Mouse (Mus musculus): ENCODE data around the gene Atrnl1. TPM values are rescaled to one million over a fixed set of nuclear protein-coding genes. Genes with fewer than 3 reads are reported as not detected.

The Atrnl1 gene
- polyA plus RNA-seq, 1 experiment = 0.25 TPM

DNA sequence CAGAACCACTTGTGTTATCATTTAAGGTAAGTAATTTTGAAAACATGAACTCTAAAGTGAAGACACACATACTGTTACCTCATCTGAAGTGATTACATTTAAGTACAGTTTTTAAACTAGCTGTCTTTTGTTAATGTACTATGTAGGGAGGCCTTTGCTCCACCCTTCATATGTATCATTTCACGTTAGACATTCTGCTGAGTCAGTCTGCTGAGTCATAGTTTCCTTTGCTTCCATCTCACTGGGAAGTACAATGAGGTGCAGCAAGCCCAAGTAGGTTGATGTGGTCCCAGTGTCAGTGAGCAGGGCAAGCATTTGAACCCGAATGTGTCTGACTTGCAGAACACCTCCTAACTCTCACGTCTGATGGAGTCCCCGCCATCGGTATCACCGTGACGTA lies 271.1 kb downstream of the Atrnl1 start:
- Histone ChIP-seq H3K4me3 (replicated peaks) (peak overlapping the region; percentile 43), H3K4me1 (peaks cover 20% of the 10 kb centered on the region), H3K27me3 (replicated peaks) (no peaks in the 10 kb centered on the region), H3K9me3 (no peaks in the 10 kb centered on the region), H3K36me3 (replicated peaks; ENCODE audit: low read length) (no peaks in the 10 kb centered on the region)
- TF ChIP-seq GATA1 (IDR thresholded peaks at IDR 0.05; ENCODE audit: borderline replicate concordance, low read length) (no peak), FLI1 (IDR thresholded peaks at IDR 0.05; ENCODE audit: low read length) (no peak)

DNA sequence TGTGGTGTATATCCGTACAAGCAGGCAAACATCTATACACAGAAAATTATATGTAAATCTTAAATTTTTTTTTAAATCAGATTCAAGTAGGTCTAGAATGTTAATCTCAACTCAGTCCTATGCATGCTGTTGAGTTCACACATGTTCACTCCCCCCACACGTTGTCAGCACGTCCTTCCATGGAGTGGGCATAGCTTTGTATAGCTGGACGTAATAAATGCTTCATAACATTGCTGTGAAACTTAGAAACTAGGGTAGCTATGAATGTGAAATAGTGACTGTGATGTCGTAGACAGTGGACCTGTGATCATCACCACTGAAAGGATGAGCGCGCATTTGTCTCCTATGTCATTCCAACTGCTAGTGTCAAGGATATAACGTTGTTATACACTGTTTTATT lies 278.0 kb downstream of the Atrnl1 start:
- Histone ChIP-seq H3K27me3 (replicated peaks) (no peaks in the 10 kb centered on the region), H3K4me3 (replicated peaks) (no peak overlapping the region), H3K9me3 (no peaks in the 10 kb centered on the region), H3K4me1 (no peaks in the 10 kb centered on the region), H3K36me3 (replicated peaks; ENCODE audit: low read length) (no peaks in the 10 kb centered on the region)
- no peak for TF ChIP-seq FLI1 (IDR thresholded peaks at IDR 0.05; ENCODE audit: low read length)
- no peak for TF ChIP-seq GATA1 (IDR thresholded peaks at IDR 0.05; ENCODE audit: borderline replicate concordance, low read length)

GRCm38 (mm10) chr19:57889741-57890140 lies 278.9 kb downstream of the Atrnl1 start:
- Histone ChIP-seq H3K9me3 (no peaks in the 10 kb centered on the region), H3K36me3 (replicated peaks; ENCODE audit: low read length) (no peaks in the 10 kb centered on the region), H3K4me1 (no peaks in the 10 kb centered on the region), H3K27me3 (replicated peaks) (no peaks in the 10 kb centered on the region), H3K4me3 (replicated peaks) (no peak overlapping the region)
- TF ChIP-seq GATA1 (IDR thresholded peaks at IDR 0.05; ENCODE audit: borderline replicate concordance, low read length) (no peak), FLI1 (IDR thresholded peaks at IDR 0.05; ENCODE audit: low read length) (no peak)

DNA sequence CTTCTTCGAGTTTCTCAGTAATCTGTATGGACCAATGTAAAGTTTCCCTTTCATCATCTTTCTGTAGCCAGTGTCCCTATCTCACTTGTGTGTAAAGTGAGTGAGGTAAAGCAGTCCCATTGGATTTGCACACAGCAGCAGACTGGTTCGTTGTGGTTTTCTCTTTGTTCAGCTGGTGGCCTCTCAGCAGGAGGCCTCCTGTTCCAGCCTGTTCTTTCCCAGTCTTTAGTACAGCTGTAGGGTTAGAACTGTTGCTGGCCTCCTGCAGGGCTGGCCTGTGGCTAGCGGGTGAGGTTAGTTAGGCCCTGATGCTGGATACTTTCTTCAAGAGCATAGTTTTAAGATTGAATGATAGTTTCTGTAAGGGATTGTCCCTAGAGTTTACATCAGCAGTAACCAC lies 280.1 kb downstream of the Atrnl1 start:
- Histone ChIP-seq H3K9me3 (no peaks in the 10 kb centered on the region), H3K36me3 (replicated peaks; ENCODE audit: low read length) (no peaks in the 10 kb centered on the region), H3K27me3 (replicated peaks) (no peaks in the 10 kb centered on the region), H3K4me1 (no peaks in the 10 kb centered on the region), H3K4me3 (replicated peaks) (no peak overlapping the region)
- no peak for TF ChIP-seq GATA1 (IDR thresholded peaks at IDR 0.05; ENCODE audit: borderline replicate concordance, low read length)
- TF ChIP-seq FLI1 (IDR thresholded peaks at IDR 0.05; ENCODE audit: low read length) = no peak

DNA sequence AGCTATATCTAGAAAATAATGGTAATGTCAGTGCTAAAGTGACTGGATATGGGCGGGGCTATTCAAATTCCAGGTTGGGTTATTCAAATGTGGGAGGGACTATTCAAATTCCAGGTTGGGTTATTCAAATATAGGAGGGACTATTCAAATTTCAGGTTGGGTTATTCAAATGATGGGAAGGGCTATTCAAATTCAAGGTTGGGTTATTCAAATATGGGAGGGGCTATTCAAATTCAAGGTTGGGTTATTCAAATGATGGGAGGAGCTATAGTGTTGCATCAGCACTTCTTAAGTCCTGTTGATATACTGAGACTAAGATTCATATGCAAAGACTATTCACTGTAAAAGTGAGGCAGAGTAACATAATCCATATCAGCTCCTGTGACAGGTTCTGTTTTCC lies 283.4 kb downstream of the Atrnl1 start:
- no peaks in the 10 kb centered on the region for H3K4me1 ChIP-seq
- no peaks in the 10 kb centered on the region for H3K9me3 ChIP-seq
- H3K36me3 ChIP-seq (replicated peaks; ENCODE audit: low read length) = no peaks in the 10 kb centered on the region
- no peaks in the 10 kb centered on the region for H3K27me3 ChIP-seq (replicated peaks)
- H3K4me3 ChIP-seq (replicated peaks) = no peak overlapping the region
- TF ChIP-seq FLI1 (IDR thresholded peaks at IDR 0.05; ENCODE audit: low read length) (no peak), GATA1 (IDR thresholded peaks at IDR 0.05; ENCODE audit: borderline replicate concordance, low read length) (no peak)

- no peaks in the 10 kb centered on the region for H3K36me3 ChIP-seq (replicated peaks; ENCODE audit: low read length)
- TF ChIP-seq FLI1 (IDR thresholded peaks at IDR 0.05; ENCODE audit: low read length) = no peak
- TF ChIP-seq GATA1 (IDR thresholded peaks at IDR 0.05; ENCODE audit: borderline replicate concordance, low read length) = no peak
- H3K27me3 ChIP-seq (replicated peaks) = no peaks in the 10 kb centered on the region
- H3K4me3 ChIP-seq (replicated peaks) = no peak overlapping the region
- no peaks in the 10 kb centered on the region for H3K9me3 ChIP-seq
- H3K4me1 ChIP-seq = no peaks in the 10 kb centered on the region
Measured at GRCm38 (mm10) chr19:57900037-57900436, 289.2 kb downstream of the Atrnl1 start.

DNA sequence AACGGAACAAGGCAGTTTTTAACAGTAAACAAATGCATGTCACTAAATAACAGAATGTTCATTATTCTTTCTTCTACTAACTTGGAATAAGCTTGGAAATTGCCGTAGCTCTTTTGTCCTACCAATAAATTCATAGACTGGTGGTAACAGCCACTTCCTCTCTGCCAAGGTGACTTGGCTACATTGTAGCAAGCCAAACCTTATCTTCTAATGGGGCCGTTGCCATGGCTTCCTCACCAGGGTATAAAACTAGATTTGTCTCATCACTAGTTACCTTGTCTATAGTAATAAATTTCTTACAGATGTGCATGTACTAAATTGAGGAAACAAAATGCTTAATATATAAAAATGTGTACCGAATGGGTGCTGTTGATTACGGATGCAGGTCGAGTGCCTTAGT lies 298.6 kb downstream of the Atrnl1 start:
- Histone ChIP-seq H3K4me3 (replicated peaks) (no peak overlapping the region), H3K9me3 (no peaks in the 10 kb centered on the region), H3K4me1 (0 out of 2 replicates have a peak, but pooled peaks cover 3% of the 10 kb centered on the region), H3K27me3 (replicated peaks) (no peaks in the 10 kb centered on the region), H3K36me3 (replicated peaks; ENCODE audit: low read length) (no peaks in the 10 kb centered on the region)
- no peak for TF ChIP-seq GATA1 (IDR thresholded peaks at IDR 0.05; ENCODE audit: borderline replicate concordance, low read length)
- no peak for TF ChIP-seq FLI1 (IDR thresholded peaks at IDR 0.05; ENCODE audit: low read length)

GRCm38 (mm10) chr19:57910650-57911049 lies 299.8 kb downstream of the Atrnl1 start:
- 0 out of 2 replicates have a peak, but pooled peaks cover 3% of the 10 kb centered on the region for H3K4me1 ChIP-seq
- no peak for TF ChIP-seq GATA1 (IDR thresholded peaks at IDR 0.05; ENCODE audit: borderline replicate concordance, low read length)
- no peak for TF ChIP-seq FLI1 (IDR thresholded peaks at IDR 0.05; ENCODE audit: low read length)

DNA sequence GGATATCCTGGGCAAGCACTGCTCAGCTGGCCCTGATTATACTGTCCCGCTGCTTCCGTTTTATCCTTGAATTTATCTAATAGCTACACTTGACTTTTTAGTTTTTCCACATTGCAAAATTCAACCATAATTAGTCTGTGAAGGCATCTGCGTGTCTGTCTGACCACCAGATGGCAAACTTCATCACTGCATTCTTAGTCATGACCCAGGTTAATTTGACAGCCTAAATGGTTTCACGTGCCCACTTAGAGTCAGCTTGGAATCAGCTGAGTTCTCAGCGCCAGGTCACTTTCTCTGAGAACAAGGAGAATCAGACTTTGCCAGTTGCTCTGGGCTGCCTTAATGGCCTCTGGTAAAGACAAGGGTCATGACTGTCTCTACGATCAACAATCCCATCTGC lies 305.5 kb downstream of the Atrnl1 start:
- H3K36me3 ChIP-seq (replicated peaks; ENCODE audit: low read length) = no peaks in the 10 kb centered on the region
- no peaks in the 10 kb centered on the region for H3K4me1 ChIP-seq
- no peak for TF ChIP-seq GATA1 (IDR thresholded peaks at IDR 0.05; ENCODE audit: borderline replicate concordance, low read length)
- TF ChIP-seq FLI1 (IDR thresholded peaks at IDR 0.05; ENCODE audit: low read length) = no peak
- peaks cover 8% of the 10 kb centered on the region for H3K9me3 ChIP-seq
- peaks cover 1% of the 10 kb centered on the region for H3K27me3 ChIP-seq (replicated peaks)
- H3K4me3 ChIP-seq (replicated peaks) = no peak overlapping the region

More at GRCm38 (mm10) chr19:57910650-57911049, 299.8 kb downstream of the Atrnl1 start:
- Histone ChIP-seq H3K4me3 (replicated peaks) (no peak overlapping the region), H3K27me3 (replicated peaks) (no peaks in the 10 kb centered on the region), H3K36me3 (replicated peaks; ENCODE audit: low read length) (no peaks in the 10 kb centered on the region), H3K9me3 (no peaks in the 10 kb centered on the region)

GRCm38 (mm10) chr19:57922991-57923390 lies 312.2 kb downstream of the Atrnl1 start:
- Histone ChIP-seq H3K4me1 (no peaks in the 10 kb centered on the region), H3K36me3 (replicated peaks; ENCODE audit: low read length) (no peaks in the 10 kb centered on the region), H3K9me3 (peaks cover 14% of the 10 kb centered on the region), H3K4me3 (replicated peaks) (no peak overlapping the region), H3K27me3 (replicated peaks) (peaks cover 5% of the 10 kb centered on the region)
- TF ChIP-seq GATA1 (IDR thresholded peaks at IDR 0.05; ENCODE audit: borderline replicate concordance, low read length) = no peak
- no peak for TF ChIP-seq FLI1 (IDR thresholded peaks at IDR 0.05; ENCODE audit: low read length)

- Histone ChIP-seq H3K4me3 (replicated peaks) (no peak overlapping the region), H3K9me3 (peaks cover 11% of the 10 kb centered on the region), H3K27me3 (replicated peaks) (peaks cover 5% of the 10 kb centered on the region), H3K4me1 (no peaks in the 10 kb centered on the region), H3K36me3 (replicated peaks; ENCODE audit: low read length) (no peaks in the 10 kb centered on the region)
- no peak for TF ChIP-seq FLI1 (IDR thresholded peaks at IDR 0.05; ENCODE audit: low read length)
- TF ChIP-seq GATA1 (IDR thresholded peaks at IDR 0.05; ENCODE audit: borderline replicate concordance, low read length) = no peak
Measured at GRCm38 (mm10) chr19:57924856-57925255, 314.0 kb downstream of the Atrnl1 start.

Data from megakaryocyte, embryonic 14.5 days (primary cell).